Mouse (Mus musculus) heart, embryonic 13.5 days (tissue): ENCODE data around the gene Paf1. TPM values are rescaled to one million over a fixed set of nuclear protein-coding genes. Genes with fewer than 3 reads are reported as not detected.

Source experiments
- ATAC-seq: fragments of 200-750 bp; cut with Nextera tagmentation; 2 replicates; pipeline ENCODE4 v1.8.0; 2017; ENCODE audit warnings: moderate TSS enrichment; ENCODE audit not compliant: insufficient number of reproducible peaks, low FRiP score, low TSS enrichment; ENCODE audit errors: extremely low read depth
- H3K27ac ChIP-seq: fragments of 300-500 bp; sonication (generic); replicated peaks from 2 replicates; pipeline ENCODE4 v1.5.1; 2015; ENCODE audit warnings: moderate library complexity, mild to moderate bottlenecking, inconsistent platforms
- H3K27me3 ChIP-seq: fragments of 300-500 bp; sonication (generic); replicated peaks from 2 replicates; pipeline ENCODE4 v1.6.1; 2015; ENCODE audit warnings: mild to moderate bottlenecking, inconsistent platforms
- H3K36me3 ChIP-seq: fragments of 300-500 bp; sonication (generic); 2 replicates; pipeline ENCODE4 v1.6.1; 2015; ENCODE audit warnings: mild to moderate bottlenecking, inconsistent platforms
- H3K4me1 ChIP-seq: fragments of 300-500 bp; sonication (generic); 2 replicates; pipeline ENCODE4 v1.6.1; 2015; ENCODE audit warnings: inconsistent platforms
- H3K4me2 ChIP-seq: fragments of 300-500 bp; sonication (generic); 2 replicates; pipeline ENCODE4 v1.6.1; 2015; ENCODE audit warnings: inconsistent platforms, mild to moderate bottlenecking, moderate library complexity
- H3K4me3 ChIP-seq: fragments of 300-500 bp; sonication (generic); 2 replicates; pipeline ENCODE4 v1.5.1; 2015; ENCODE audit warnings: moderate library complexity, mild to moderate bottlenecking, inconsistent platforms
- H3K9ac ChIP-seq: fragments of 300-500 bp; sonication (generic); 2 replicates; pipeline ENCODE4 v1.6.1; 2015; ENCODE audit warnings: inconsistent platforms, mild to moderate bottlenecking, moderate library complexity
- H3K9me3 ChIP-seq: fragments of 300-500 bp; sonication (generic); 2 replicates; pipeline ENCODE4 v1.6.1; 2016; ENCODE audit warnings: inconsistent platforms
- whole genome bisulfite sequencing: fragments of 180-500 bp; shearing (Covaris S2); methylation state at CpG from one replicate; pipeline ENCODE4 v1.1.7; 2015; ENCODE audit warnings: mixed read lengths; 5-methylcytosine and 5-hydroxymethylcytosine counted together
- polyA plus RNA-seq: library from polyadenylated mRNA; unstranded; fragments of >200 nt; fragmentation: Nextera tagmentation; extraction: Ambion mirVana; gene quantifications from 2 replicates; pipeline ENCODE4 v1.2.1, GENCODE M21; 2015

Paf1 gene
- polyA plus RNA-seq, 1 experiment from 2014 or later, result 73.4 TPM

- Histone ChIP-seq H3K4me3 (no peak overlapping the region), H3K4me1 (peaks cover 14% of the 10 kb centered on the region), H3K36me3 (peaks cover 100% of the 10 kb centered on the region), H3K27ac (peak overlapping the region; percentile 38; the same call in 1 of the 2 replicates), H3K9ac (no peak overlapping the region), H3K27me3 (no peaks in the 10 kb centered on the region), H3K4me2 (no peak overlapping the region), H3K9me3 (no peaks in the 10 kb centered on the region)
- ATAC-seq, result no peak
- 57% methylated on average over 8 of the region's 8 CpGs for WGBS
These were observed 25.4 kb downstream of the Paf1 start for GRCm38 (mm10) chr7:28418096-28418670.

GRCm38 (mm10) chr7:28419416-28419815 is 26.7 kb downstream of the Paf1 start:
- no peaks in the 10 kb centered on the region for H3K27me3 ChIP-seq
- H3K9me3 ChIP-seq, result no peaks in the 10 kb centered on the region
- no peak overlapping the region for H3K4me3 ChIP-seq
- H3K4me1 ChIP-seq, result peaks cover 14% of the 10 kb centered on the region
- H3K36me3 ChIP-seq, result peaks cover 96% of the 10 kb centered on the region
- no peak overlapping the region for H3K27ac ChIP-seq
- WGBS, result 91% methylated on average over 2 of the region's 2 CpGs
- no peak overlapping the region for H3K4me2 ChIP-seq
- no peak overlapping the region for H3K9ac ChIP-seq
- ATAC-seq, result no peak

- Histone ChIP-seq H3K27me3 (no peaks in the 10 kb centered on the region), H3K9me3 (no peaks in the 10 kb centered on the region), H3K36me3 (peaks cover 65% of the 10 kb centered on the region), H3K4me3 (no peak overlapping the region), H3K27ac (no peak overlapping the region), H3K9ac (no peak overlapping the region), H3K4me2 (no peak overlapping the region), H3K4me1 (peaks cover 22% of the 10 kb centered on the region)
- 95% methylated on average over 1 of the region's 1 CpGs for WGBS
- no peak for ATAC-seq
These were observed 30.3 kb downstream of the Paf1 start for GRCm38 (mm10) chr7:28423018-28423417.

- Histone ChIP-seq H3K27ac (peak overlapping the region; percentile 68), H3K9ac (no peak overlapping the region), H3K4me3 (no peak overlapping the region), H3K9me3 (no peaks in the 10 kb centered on the region), H3K4me1 (peaks cover 31% of the 10 kb centered on the region), H3K36me3 (peaks cover 46% of the 10 kb centered on the region), H3K4me2 (no peak overlapping the region), H3K27me3 (no peaks in the 10 kb centered on the region)
- ATAC-seq, result no peak
These were observed 35.0 kb downstream of the Paf1 start for GRCm38 (mm10) chr7:28427738-28428137.

- Histone ChIP-seq H3K36me3 (peaks cover 41% of the 10 kb centered on the region), H3K9ac (no peak overlapping the region), H3K9me3 (no peaks in the 10 kb centered on the region), H3K4me2 (no peak overlapping the region), H3K27ac (no peak overlapping the region), H3K4me1 (peaks cover 58% of the 10 kb centered on the region), H3K4me3 (no peak overlapping the region), H3K27me3 (no peaks in the 10 kb centered on the region)
- no peak for ATAC-seq
- 59% methylated on average over 1 of the region's 1 CpGs for WGBS
These were observed 37.8 kb downstream of the Paf1 start for GRCm38 (mm10) chr7:28430512-28430911.

GRCm38 (mm10) chr7:28432252-28432651 is 39.5 kb downstream of the Paf1 start:
- Histone ChIP-seq H3K4me1 (peaks cover 59% of the 10 kb centered on the region), H3K27me3 (no peaks in the 10 kb centered on the region), H3K27ac (peak overlapping the region; percentile 38), H3K9ac (no peak overlapping the region), H3K9me3 (no peaks in the 10 kb centered on the region), H3K36me3 (peaks cover 38% of the 10 kb centered on the region), H3K4me3 (no peak overlapping the region), H3K4me2 (peak overlapping the region; percentile 20)
- WGBS, result 67% methylated on average over 2 of the region's 2 CpGs
- no peak for ATAC-seq

GRCm38 (mm10) chr7:28435660-28436259 is 43.0 kb downstream of the Paf1 start:
- peak overlapping the region; percentile 91 for H3K4me2 ChIP-seq
- no peaks in the 10 kb centered on the region for H3K9me3 ChIP-seq
- ATAC-seq, result peak; percentile 10
- peaks cover 25% of the 10 kb centered on the region for H3K36me3 ChIP-seq
- under 1% methylated on average over 54 of the region's 70 CpGs for WGBS
- H3K27ac ChIP-seq, result peak overlapping the region; percentile 56
- H3K4me3 ChIP-seq, result peak overlapping the region; percentile 96
- peak overlapping the region; percentile 99 for H3K9ac ChIP-seq
- H3K27me3 ChIP-seq, result no peaks in the 10 kb centered on the region
- peaks cover 50% of the 10 kb centered on the region for H3K4me1 ChIP-seq

GRCm38 (mm10) chr7:28436271-28436904 is 43.6 kb downstream of the Paf1 start:
- H3K4me3 ChIP-seq, result peak overlapping the region; percentile 96
- ATAC-seq, result peak; percentile 98
- peaks cover 21% of the 10 kb centered on the region for H3K36me3 ChIP-seq
- H3K9me3 ChIP-seq, result no peaks in the 10 kb centered on the region
- H3K4me2 ChIP-seq, result peak overlapping the region; percentile 91
- under 1% methylated on average over 52 of the region's 64 CpGs for WGBS
- H3K27ac ChIP-seq, result peak overlapping the region; percentile 68
- peaks cover 49% of the 10 kb centered on the region for H3K4me1 ChIP-seq
- H3K9ac ChIP-seq, result peak overlapping the region; percentile 99
- no peaks in the 10 kb centered on the region for H3K27me3 ChIP-seq

GRCm38 (mm10) chr7:28436932-28437570 is 44.3 kb downstream of the Paf1 start, which contains the start of gene Gmfg:
Gene Gmfg (plus strand): TSS chr7:28437447.
- H3K4me2 ChIP-seq, result peak within 1 kb of the TSS; percentile 84
- peak within 1 kb of the TSS; percentile 96 for H3K4me3 ChIP-seq
- H3K9ac ChIP-seq, result peak within 1 kb of the TSS; percentile 82
- H3K36me3 ChIP-seq, result peaks cover 14% of the 10 kb centered on the region; the same call in 1 of the 2 replicates
- H3K27me3 ChIP-seq, result no peaks in the 10 kb centered on the region
- WGBS, result 2% methylated on average over 16 of the region's 16 CpGs
- H3K27ac ChIP-seq, result peak within 1 kb of the TSS; percentile 68
- peak; percentile 2; the same call in 1 of the 2 replicates for ATAC-seq
- H3K4me1 ChIP-seq, result peaks cover 42% of the 10 kb centered on the region
- no peaks in the 10 kb centered on the region for H3K9me3 ChIP-seq

GRCm38 (mm10) chr7:28437964-28438363 is 45.2 kb downstream of the Paf1 start:
- Histone ChIP-seq H3K27me3 (no peaks in the 10 kb centered on the region), H3K27ac (no peak overlapping the region), H3K9me3 (no peaks in the 10 kb centered on the region), H3K9ac (no peak overlapping the region), H3K4me2 (no peak overlapping the region), H3K4me3 (no peak overlapping the region), H3K4me1 (peaks cover 33% of the 10 kb centered on the region), H3K36me3 (peaks cover 5% of the 10 kb centered on the region; the same call in 1 of the 2 replicates)
- no peak for ATAC-seq

GRCm38 (mm10) chr7:28438771-28439170 is 46.0 kb downstream of the Paf1 start:
- H3K4me3 ChIP-seq, result no peak overlapping the region
- no peaks in the 10 kb centered on the region for H3K9me3 ChIP-seq
- H3K4me1 ChIP-seq, result peaks cover 25% of the 10 kb centered on the region
- 75% methylated on average over 2 of the region's 2 CpGs for WGBS
- no peak overlapping the region for H3K4me2 ChIP-seq
- ATAC-seq, result no peak
- H3K27me3 ChIP-seq, result no peaks in the 10 kb centered on the region
- no peak overlapping the region for H3K27ac ChIP-seq
- no peaks in the 10 kb centered on the region for H3K36me3 ChIP-seq
- H3K9ac ChIP-seq, result no peak overlapping the region
